Mouse (Mus musculus): ENCODE measurements at regions not wholly inside any gene's neighbourhood (a gene's known extent, or its start where the extent isn't known, plus 50 kb on each side); places are given as distances from the start of the nearest gene placed in this dataset.

- H3K9me3 ChIP-seq (replicated peaks; ENCODE audit: low read length), result no peaks in the 10 kb centered on the region
- H3K79me2 ChIP-seq (replicated peaks; ENCODE audit: control insufficient read depth, extremely low read depth, insufficient read depth, poor library complexity, severe bottlenecking), result no peaks in the 10 kb centered on the region
- H3K4me3 ChIP-seq (replicated peaks in 1 of 3; ENCODE audit: low read depth in 2 of 3, low read length in 2 of 3, poor library complexity in 1 of 3), result no peak overlapping the region
- in situ Hi-C loops (cut with MboI; ENCODE audit: low pct_ligation_motif_present, low pct_unique_long_range_greater_than_20kb, low sequenced_read_pairs) (no loop called here), dilution Hi-C loops (cut with MboI; ENCODE audit: extremely low pct_ligation_motif_present, extremely low pct_unique_long_range_greater_than_20kb, low sequenced_read_pairs) (no loop called here)
- no peaks in the 10 kb centered on the region for H3K4me1 ChIP-seq (ENCODE audit: control insufficient read depth in 1 of 2, insufficient read depth in 2 of 2)
- H3K9ac ChIP-seq (ENCODE audit: insufficient read depth, low read depth), result no peak overlapping the region
- TF ChIP-seq TCF12 (IDR thresholded peaks at IDR 0.05; ENCODE audit: low read depth, low read length) (no peak), RCOR1 (conservative IDR thresholded peaks at IDR 0.05; ENCODE audit: low read depth, low read length) (no peak)
- H3K4me2 ChIP-seq (ENCODE audit: insufficient read depth, low read depth, poor library complexity, severe bottlenecking), result no peak overlapping the region
- no peaks in the 10 kb centered on the region for H3K36me3 ChIP-seq (replicated peaks in 1 of 2; ENCODE audit: control insufficient read depth in 1 of 2, insufficient read depth in 1 of 2, low read length in 1 of 2)
- DNase-seq (ENCODE audit: extremely low read depth), result no peak
- H3K27me3 ChIP-seq (replicated peaks), result peaks cover 2% of the 10 kb centered on the region
- H3K27ac ChIP-seq (ENCODE audit: insufficient read depth, low read depth), result no peak overlapping the region
Observed at GRCm38 (mm10) chr13:73122945-73123344, 137.3 kb upstream of the Irx4 start.

GRCm38 (mm10) chr13:73131270-73131669 lies 129.0 kb upstream of the Irx4 start:
- no peaks in the 10 kb centered on the region for H3K36me3 ChIP-seq (replicated peaks in 1 of 2; ENCODE audit: control insufficient read depth in 1 of 2, insufficient read depth in 1 of 2, low read length in 1 of 2)
- H3K4me3 ChIP-seq (replicated peaks in 1 of 3; ENCODE audit: low read depth in 2 of 3, low read length in 2 of 3, poor library complexity in 1 of 3), result no peak overlapping the region
- H3K9ac ChIP-seq (ENCODE audit: insufficient read depth, low read depth), result no peak overlapping the region
- no peaks in the 10 kb centered on the region for H3K4me1 ChIP-seq (ENCODE audit: control insufficient read depth in 1 of 2, insufficient read depth in 2 of 2)
- H3K79me2 ChIP-seq (replicated peaks; ENCODE audit: control insufficient read depth, extremely low read depth, insufficient read depth, poor library complexity, severe bottlenecking), result no peaks in the 10 kb centered on the region
- peaks cover 5% of the 10 kb centered on the region for H3K27me3 ChIP-seq (replicated peaks)
- dilution Hi-C loops (cut with MboI; ENCODE audit: extremely low pct_ligation_motif_present, extremely low pct_unique_long_range_greater_than_20kb, low sequenced_read_pairs), result no loop called here
- H3K9me3 ChIP-seq (replicated peaks; ENCODE audit: low read length), result peaks cover 4% of the 10 kb centered on the region
- no peak overlapping the region for H3K4me2 ChIP-seq (ENCODE audit: insufficient read depth, low read depth, poor library complexity, severe bottlenecking)
- DNase-seq (ENCODE audit: extremely low read depth), result no peak
- TF ChIP-seq PAX5 (IDR thresholded peaks at IDR 0.05; ENCODE audit: low read length) (no peak), ELF1 (IDR thresholded peaks at IDR 0.05; ENCODE audit: low read depth, low read length) (no peak), MXI1 (IDR thresholded peaks at IDR 0.05; ENCODE audit: low read depth, low read length) (no peak), IRF4 (IDR thresholded peaks at IDR 0.05; ENCODE audit: low read depth, low read length) (no peak), KAT2A (IDR thresholded peaks at IDR 0.05; ENCODE audit: insufficient replicate concordance, low read length) (no peak), SIN3A (IDR thresholded peaks at IDR 0.05; ENCODE audit: low read length) (no peak), MAFK (IDR thresholded peaks at IDR 0.05; ENCODE audit: insufficient replicate concordance, low read length) (no peak), UBTF (IDR thresholded peaks at IDR 0.05; ENCODE audit: low read depth, low read length) (no peak), HCFC1 (IDR thresholded peaks at IDR 0.05; ENCODE audit: low read depth, low read length) (no peak), RAD21 (IDR thresholded peaks at IDR 0.05; ENCODE audit: low read depth, low read length) (no peak), JUND (conservative IDR thresholded peaks at IDR 0.05; ENCODE audit: low read depth, low read length) (no peak), USF1 (IDR thresholded peaks at IDR 0.05; ENCODE audit: low read depth, low read length) (no peak), EP300 (IDR thresholded peaks at IDR 0.05; ENCODE audit: low read length) (no peak), MAX (IDR thresholded peaks at IDR 0.05; ENCODE audit: low read length) (no peak), SMC3 (IDR thresholded peaks at IDR 0.05; ENCODE audit: low read depth, low read length) (no peak), BHLHE40 (IDR thresholded peaks at IDR 0.05; ENCODE audit: low read depth, low read length) (no peak), ZC3H11A (IDR thresholded peaks at IDR 0.05; ENCODE audit: low read depth, low read length) (no peak), JUN (IDR thresholded peaks at IDR 0.05; ENCODE audit: insufficient read depth, low read depth, low read length) (no peak)
- in situ Hi-C loops (cut with MboI; ENCODE audit: low pct_ligation_motif_present, low pct_unique_long_range_greater_than_20kb, low sequenced_read_pairs), result no loop called here
- no peak overlapping the region for H3K27ac ChIP-seq (ENCODE audit: insufficient read depth, low read depth)

Measured in CH12.LX (cell line).